8 mouse cellular contexts compared by ENCODE assay signal in genomic region chr13:113417757-113418483, GRCm38 (mm10).
DNase-seq lines count a peak whose midpoint lies in the region; ATAC-seq lines count a peak whose summit lies in the region.

No protein-coding gene starts in this region.

- H3K9ac ChIP-seq in hindbrain, embryonic 14.5 days = no peak overlapping the region
- no peak overlapping the region for H3K9ac ChIP-seq in hindbrain, embryonic 13.5 days
- no peak overlapping the region for H3K9ac ChIP-seq in forebrain, embryonic 14.5 days (ENCODE audit: low read length)
- H3K9ac ChIP-seq in intestine, embryonic 15.5 days = no peak overlapping the region

- H3K9me3 ChIP-seq in hindbrain, embryonic 14.5 days (ENCODE audit: control insufficient read depth, low read length) = no peaks in the 10 kb centered on the region
- no peaks in the 10 kb centered on the region for H3K9me3 ChIP-seq in hindbrain, embryonic 13.5 days
- no peaks in the 10 kb centered on the region for H3K9me3 ChIP-seq in forebrain, embryonic 14.5 days (replicated peaks; ENCODE audit: control insufficient read depth, low read length)
- no peaks in the 10 kb centered on the region for H3K9me3 ChIP-seq in intestine, embryonic 15.5 days

- ATAC-seq in hindbrain, embryonic 14.5 days (ENCODE audit: low FRiP score) = no peak
- no peak for ATAC-seq in hindbrain, embryonic 13.5 days (ENCODE audit: low FRiP score)
- peak; percentile 88 for ATAC-seq in forebrain, embryonic 14.5 days
- ATAC-seq in intestine, embryonic 15.5 days = peak; percentile 84

- intact Hi-C loops in left cerebral cortex, postnatal 14 days (cut with DNase I) = no loop called here

- no peak overlapping the region for H3K4me2 ChIP-seq in hindbrain, embryonic 14.5 days (replicated peaks)
- H3K4me2 ChIP-seq in hindbrain, embryonic 13.5 days = no peak overlapping the region
- H3K4me2 ChIP-seq in forebrain, embryonic 14.5 days (ENCODE audit: low read length) = no peak overlapping the region; the same call in 1 of the 2 replicates
- H3K4me2 ChIP-seq in intestine, embryonic 15.5 days (replicated peaks) = no peak overlapping the region

- DNase-seq in hindbrain, embryonic 14.5 days (ENCODE audit: low spot score) = peak; percentile 37
- DNase-seq in Muller cell, postnatal 12 days (ENCODE audit: inconsistent ontology term) = peak; percentile 78
- DNase-seq in forebrain, embryonic 14.5 days (ENCODE audit: low spot score) = peak; percentile 92
- peak; percentile 26 to 43 for DNase-seq in left cerebral cortex, postnatal 14 days (ENCODE audit: low spot score in 2 of 2)
- DNase-seq in monocyte, adult 2 months (ENCODE audit: low read depth in 1 of 2, low spot score in 2 of 2) = peak; percentile 51 to 60
- DNase-seq in T-cell, adult 2 months (ENCODE audit: low spot score) = no peak

- H3K4me1 ChIP-seq in hindbrain, embryonic 14.5 days (replicated peaks; ENCODE audit: control insufficient read depth, insufficient read depth, low read length) = no peaks in the 10 kb centered on the region
- peaks cover 6% of the 10 kb centered on the region; the same call in 1 of the 2 replicates for H3K4me1 ChIP-seq in hindbrain, embryonic 13.5 days (replicated peaks)
- peaks cover 13% of the 10 kb centered on the region for H3K4me1 ChIP-seq in forebrain, embryonic 14.5 days (ENCODE audit: control insufficient read depth, insufficient read depth, low read length)
- peaks cover 3% of the 10 kb centered on the region; the same call in 1 of the 2 replicates for H3K4me1 ChIP-seq in intestine, embryonic 15.5 days (replicated peaks)

- WGBS in hindbrain, embryonic 14.5 days = 40% methylated on average over 9 of the region's 9 CpGs
- 51% methylated on average over 9 of the region's 9 CpGs for WGBS in hindbrain, embryonic 13.5 days
- 3% methylated on average over 9 of the region's 9 CpGs for WGBS in forebrain, embryonic 14.5 days
- 22% methylated on average over 9 of the region's 9 CpGs for WGBS in intestine, embryonic 15.5 days

- no peak overlapping the region for H3K4me3 ChIP-seq in hindbrain, embryonic 14.5 days (replicated peaks; ENCODE audit: low read length)
- no peak overlapping the region for H3K4me3 ChIP-seq in hindbrain, embryonic 13.5 days
- no peak overlapping the region for H3K4me3 ChIP-seq in forebrain, embryonic 14.5 days (ENCODE audit: low read depth, low read length)
- no peak overlapping the region for H3K4me3 ChIP-seq in intestine, embryonic 15.5 days (replicated peaks)

- no peaks in the 10 kb centered on the region for H3K27me3 ChIP-seq in hindbrain, embryonic 14.5 days (ENCODE audit: control insufficient read depth, insufficient read depth, low read length)
- no peaks in the 10 kb centered on the region for H3K27me3 ChIP-seq in hindbrain, embryonic 13.5 days
- no peaks in the 10 kb centered on the region for H3K27me3 ChIP-seq in forebrain, embryonic 14.5 days (replicated peaks; ENCODE audit: control insufficient read depth, insufficient read depth, low read length)
- no peaks in the 10 kb centered on the region for H3K27me3 ChIP-seq in intestine, embryonic 15.5 days (replicated peaks)

- no peak overlapping the region for H3K27ac ChIP-seq in hindbrain, embryonic 14.5 days
- H3K27ac ChIP-seq in hindbrain, embryonic 13.5 days = no peak overlapping the region
- peak overlapping the region; percentile 21; the same call in 1 of the 2 replicates for H3K27ac ChIP-seq in forebrain, embryonic 14.5 days (ENCODE audit: low read depth, low read length)
- H3K27ac ChIP-seq in intestine, embryonic 15.5 days = no peak overlapping the region

- no peaks in the 10 kb centered on the region for H3K36me3 ChIP-seq in hindbrain, embryonic 14.5 days (replicated peaks; ENCODE audit: control insufficient read depth, insufficient read depth)
- H3K36me3 ChIP-seq in hindbrain, embryonic 13.5 days = no peaks in the 10 kb centered on the region
- H3K36me3 ChIP-seq in forebrain, embryonic 14.5 days (ENCODE audit: control insufficient read depth, insufficient read depth, low read length) = no peaks in the 10 kb centered on the region
- H3K36me3 ChIP-seq in intestine, embryonic 15.5 days = no peaks in the 10 kb centered on the region

Comparison
In these comparisons a context has a peak if more than half of its experiments do, and no peak if none do; other contexts are left out.
1. ATAC-seq: peak in forebrain, embryonic 14.5 days (single experiment) and intestine, embryonic 15.5 days (single experiment); none in hindbrain, embryonic 14.5 days (single experiment) and hindbrain, embryonic 13.5 days (single experiment).